Mouse (Mus musculus) liver, postnatal 0 days (tissue): ENCODE measurements around the gene Usp30. TPM values are rescaled to one million over a fixed set of nuclear protein-coding genes. Genes with fewer than 3 reads are reported as not detected.

ENCODE experiments used
- ATAC-seq: fragments of 200-750 bp; cut with Nextera tagmentation; 2 replicates; pipeline ENCODE4 v1.8.0; 2017; ENCODE audit warnings: mild to moderate bottlenecking, moderate library complexity
- DNase-seq: peaks from one replicate; pipeline ENCODE4 v3.0.0-alpha.2; 2016
- H3K27ac ChIP-seq: fragments of 300-500 bp; sonication (generic); 2 replicates; pipeline ENCODE4 v1.5.1; 2014; ENCODE audit warnings: antibody characterized with exemption, moderate library complexity, mild to moderate bottlenecking, low read depth
- H3K27me3 ChIP-seq: fragments of 300-500 bp; sonication (generic); 2 replicates; pipeline ENCODE4 v1.6.1; 2014; ENCODE audit warnings: low read length, control low read depth, mixed read lengths; ENCODE audit not compliant: insufficient read depth
- H3K36me3 ChIP-seq: fragments of 300-500 bp; sonication (generic); replicated peaks from 2 replicates; pipeline ENCODE4 v1.6.1; 2014; ENCODE audit warnings: mild to moderate bottlenecking, control low read depth, low read length, moderate library complexity, mixed read lengths; ENCODE audit not compliant: insufficient read depth
- H3K4me1 ChIP-seq: fragments of 300-500 bp; sonication (generic); 2 replicates; pipeline ENCODE4 v1.6.1; 2014; ENCODE audit warnings: antibody characterized with exemption, mild to moderate bottlenecking, control low read depth; ENCODE audit not compliant: insufficient read depth
- H3K4me2 ChIP-seq: fragments of 300-500 bp; sonication (generic); 2 replicates; pipeline ENCODE4 v1.6.1; 2014; ENCODE audit warnings: low read depth, mild to moderate bottlenecking, low read length, moderate library complexity, mixed read lengths
- H3K4me3 ChIP-seq: fragments of 300-500 bp; sonication (generic); 2 replicates; pipeline ENCODE4 v1.5.1; 2014; ENCODE audit warnings: low read depth, low read length
- H3K9ac ChIP-seq: fragments of 300-500 bp; sonication (generic); replicated peaks from 2 replicates; pipeline ENCODE4 v1.6.1; 2014; ENCODE audit warnings: mild to moderate bottlenecking, moderate library complexity
- H3K9me3 ChIP-seq: fragments of 300-500 bp; sonication (generic); 2 replicates; pipeline ENCODE4 v1.6.1; 2016; ENCODE audit warnings: mild to moderate bottlenecking, control low read depth, low read length, mixed read lengths
- CTCF ChIP-seq: sonication (generic); IDR thresholded peaks from 2 replicates; pipeline ENCODE4 v1.5.1; 2016; ENCODE audit warnings: antibody characterized with exemption, low read depth
- EP300 ChIP-seq: IDR thresholded peaks from 2 replicates; pipeline ENCODE4 v1.6.1; 2016; ENCODE audit warnings: antibody characterized with exemption, low read depth, mild to moderate bottlenecking
- WGBS: fragments of 180-500 bp; shearing (Covaris S2); extraction: QIAGEN DNeasy Blood & Tissue Kit; methylation state at CpG from one replicate; pipeline ENCODE4 v1.1.7; 2014; ENCODE audit not compliant: insufficient replicate concordance; 5-methylcytosine and 5-hydroxymethylcytosine counted together
- polyA plus RNA-seq: library from polyadenylated mRNA; unstranded; fragments of >200 nt; fragmentation: Nextera tagmentation; extraction: Ambion mirVana; gene quantifications from 2 replicates; pipeline ENCODE4 v1.2.1, GENCODE M21; 2015

The Usp30 gene
- polyA plus RNA-seq, 1 experiment from 2014 or later = 2.6 TPM

- H3K27ac ChIP-seq = no peak overlapping the region
- H3K4me1 ChIP-seq = peaks cover 32% of the 10 kb centered on the region
These were observed 67.6 kb downstream of the Usp30 start for GRCm38 (mm10) chr5:114132841-114133240.

DNA sequence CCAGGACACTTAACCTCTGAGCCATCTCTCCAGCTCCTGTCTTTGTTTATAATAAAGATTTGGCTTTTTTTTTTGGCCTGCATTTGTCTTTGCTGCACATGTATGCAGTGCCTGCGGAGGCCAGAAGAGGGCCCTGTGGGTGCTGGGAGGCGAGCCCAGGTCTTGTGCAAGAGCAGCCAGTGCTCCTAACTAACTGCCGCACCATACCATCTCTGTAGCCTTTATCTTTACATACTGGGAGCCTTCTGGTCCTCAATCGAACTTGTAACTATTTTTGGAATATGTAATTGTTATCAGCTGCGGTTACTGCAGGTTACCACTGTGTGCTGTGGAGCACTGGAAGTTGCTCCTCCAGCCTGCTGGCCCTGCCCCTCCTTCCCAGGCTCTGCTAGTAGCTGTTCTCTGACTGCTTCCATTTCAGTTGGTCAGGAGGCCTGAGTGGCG is 68.9 kb downstream of the Usp30 start:
- Histone ChIP-seq H3K36me3 (peaks cover 2% of the 10 kb centered on the region; the same call in 1 of the 2 replicates), H3K4me2 (no peak overlapping the region), H3K9me3 (no peaks in the 10 kb centered on the region), H3K9ac (no peak overlapping the region), H3K4me3 (no peak overlapping the region), H3K4me1 (peaks cover 35% of the 10 kb centered on the region), H3K27me3 (no peaks in the 10 kb centered on the region), H3K27ac (no peak overlapping the region)
- ATAC-seq = peak; percentile 18
- TF ChIP-seq EP300 = peak; percentile 30; the same call in 1 of the 2 replicates
- peak; percentile 79 for TF ChIP-seq CTCF
- 22% methylated on average over 6 of the region's 6 CpGs for WGBS
- DNase-seq = peak; percentile 83

More at GRCm38 (mm10) chr5:114132841-114133240, 67.6 kb downstream of the Usp30 start:
- ATAC-seq (no peak), DNase-seq (no peak)
- Histone ChIP-seq H3K36me3 (peaks cover 2% of the 10 kb centered on the region; the same call in 1 of the 2 replicates), H3K9ac (no peak overlapping the region), H3K9me3 (no peaks in the 10 kb centered on the region), H3K4me2 (no peak overlapping the region), H3K4me3 (no peak overlapping the region), H3K27me3 (no peaks in the 10 kb centered on the region)
- TF ChIP-seq EP300 (no peak), CTCF (no peak)
- WGBS = 86% methylated on average over 6 of the region's 6 CpGs

DNA sequence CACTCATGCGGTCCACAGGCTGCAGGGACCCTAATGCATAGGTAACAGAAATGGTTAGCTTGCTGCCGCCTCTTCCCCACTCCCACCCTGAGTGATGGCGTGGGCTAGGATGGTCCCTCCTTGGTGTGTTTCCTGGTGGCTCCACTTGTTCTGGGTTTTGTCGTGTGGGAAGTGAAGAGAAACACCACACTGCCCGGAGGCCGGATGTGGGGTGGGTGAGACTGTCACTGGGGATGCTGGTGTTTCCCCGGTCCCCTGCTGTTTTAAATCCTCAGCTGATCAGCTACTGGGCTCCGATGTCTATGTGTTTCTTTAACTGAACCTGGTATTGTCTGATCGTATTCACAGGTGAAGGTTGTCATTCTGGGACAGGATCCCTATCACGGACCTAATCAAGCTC is 70.3 kb downstream of the Usp30 start:
- peaks cover 29% of the 10 kb centered on the region for H3K4me1 ChIP-seq
- no peaks in the 10 kb centered on the region for H3K9me3 ChIP-seq
- 89% methylated on average over 10 of the region's 10 CpGs for WGBS
- no peak overlapping the region for H3K27ac ChIP-seq
- H3K27me3 ChIP-seq = no peaks in the 10 kb centered on the region
- no peak overlapping the region for H3K4me2 ChIP-seq
- no peak overlapping the region for H3K9ac ChIP-seq
- DNase-seq (no peak), ATAC-seq (no peak)
- TF ChIP-seq EP300 = no peak
- TF ChIP-seq CTCF = no peak
- peaks cover 2% of the 10 kb centered on the region; the same call in 1 of the 2 replicates for H3K36me3 ChIP-seq
- H3K4me3 ChIP-seq = no peak overlapping the region

GRCm38 (mm10) chr5:114137481-114138276 is 72.4 kb downstream of the Usp30 start:
- TF ChIP-seq CTCF = no peak
- no peak for TF ChIP-seq EP300
- no peak overlapping the region for H3K4me3 ChIP-seq
- 80% methylated on average over 15 of the region's 15 CpGs for WGBS
- H3K9me3 ChIP-seq = no peaks in the 10 kb centered on the region
- H3K4me2 ChIP-seq = no peak overlapping the region
- no peak for DNase-seq
- no peak overlapping the region for H3K27ac ChIP-seq
- H3K4me1 ChIP-seq = peaks cover 16% of the 10 kb centered on the region
- H3K9ac ChIP-seq = no peak overlapping the region
- H3K36me3 ChIP-seq = peaks cover 2% of the 10 kb centered on the region; the same call in 1 of the 2 replicates
- H3K27me3 ChIP-seq = no peaks in the 10 kb centered on the region
- ATAC-seq = no peak

GRCm38 (mm10) chr5:114138277-114139164 is 73.3 kb downstream of the Usp30 start:
- Histone ChIP-seq H3K27ac (peak overlapping the region; percentile 34; the same call in 1 of the 2 replicates), H3K9ac (no peak overlapping the region)

More at GRCm38 (mm10) chr5:114138277-114139164, 73.3 kb downstream of the Usp30 start:
- Histone ChIP-seq H3K4me2 (no peak overlapping the region), H3K27me3 (no peaks in the 10 kb centered on the region), H3K4me1 (peaks cover 15% of the 10 kb centered on the region), H3K36me3 (peaks cover 2% of the 10 kb centered on the region; the same call in 1 of the 2 replicates), H3K9me3 (no peaks in the 10 kb centered on the region), H3K4me3 (no peak overlapping the region)
- no peak for ATAC-seq
- DNase-seq = no peak
- WGBS = 78% methylated on average over 21 of the region's 21 CpGs
- TF ChIP-seq EP300 = no peak
- TF ChIP-seq CTCF = no peak
